Mouse (Mus musculus) forebrain, postnatal 0 days (tissue): ENCODE results near the gene Kiss1r. TPM values are rescaled to one million over a fixed set of nuclear protein-coding genes. Genes with fewer than 3 reads are reported as not detected.

Source experiments
- ATAC-seq: fragments of 200-750 bp; cut with Nextera tagmentation; 2 replicates; pipeline ENCODE4 v1.8.0; 2017; ENCODE audit warnings: mild to moderate bottlenecking, moderate library complexity
- DNase-seq: peaks from one replicate; pipeline ENCODE4 v3.0.0-alpha.2; 2015
- H3K27ac ChIP-seq: fragments of 300-500 bp; sonication (generic); 2 replicates; pipeline ENCODE4 v1.5.1; 2014; ENCODE audit warnings: low read depth, mild to moderate bottlenecking, antibody characterized with exemption, low read length, moderate library complexity, mixed read lengths
- H3K27me3 ChIP-seq: fragments of 300-500 bp; sonication (generic); 2 replicates; pipeline ENCODE4 v1.6.1; 2014; ENCODE audit warnings: mild to moderate bottlenecking, low read length, mixed read lengths; ENCODE audit not compliant: insufficient read depth
- H3K36me3 ChIP-seq: fragments of 300-500 bp; sonication (generic); 2 replicates; pipeline ENCODE4 v1.6.1; 2014; ENCODE audit warnings: mild to moderate bottlenecking, moderate library complexity; ENCODE audit not compliant: insufficient read depth
- H3K4me1 ChIP-seq: fragments of 300-500 bp; sonication (generic); 2 replicates; pipeline ENCODE4 v1.6.1; 2014; ENCODE audit warnings: antibody characterized with exemption; ENCODE audit not compliant: insufficient read depth
- H3K4me2 ChIP-seq: fragments of 300-500 bp; sonication (generic); 2 replicates; pipeline ENCODE4 v1.6.1; 2014; ENCODE audit warnings: low read depth, mild to moderate bottlenecking, moderate library complexity
- H3K4me3 ChIP-seq: fragments of 300-500 bp; sonication (generic); 2 replicates; pipeline ENCODE4 v1.5.1; 2014; ENCODE audit warnings: low read depth, low read length, mixed read lengths
- H3K9ac ChIP-seq: fragments of 300-500 bp; sonication (generic); 2 replicates; pipeline ENCODE4 v1.6.1; 2014; ENCODE audit warnings: mild to moderate bottlenecking
- H3K9me3 ChIP-seq: fragments of 300-500 bp; sonication (generic); 2 replicates; pipeline ENCODE4 v1.6.1; 2016; ENCODE audit warnings: low read length
- CTCF ChIP-seq: sonication (generic); IDR thresholded peaks from 2 replicates; pipeline ENCODE4 v1.5.1; 2016; ENCODE audit warnings: antibody characterized with exemption, control low read depth, low read depth
- WGBS: fragments of 180-500 bp; shearing (Covaris S2); extraction: QIAGEN DNeasy Blood & Tissue Kit; methylation state at CpG from one replicate; pipeline ENCODE4 v1.1.7; 2014; 5-methylcytosine and 5-hydroxymethylcytosine counted together
- polyA plus RNA-seq: library from polyadenylated mRNA; unstranded; fragments of >200 nt; fragmentation: Nextera tagmentation; extraction: Ambion mirVana; gene quantifications from 2 replicates; pipeline ENCODE4 v1.2.1, GENCODE M21; 2015
- total RNA-seq: library from RNA; depleted of rRNA; stranded (reverse); fragments of >200 nt; gene quantifications from 2 replicates; pipeline ENCODE4 v1.2.3, GENCODE M21; 2014

Gene Kiss1r
- total and polyA plus RNA-seq, 2 experiments from 2014 or later = 3.4 to 5.4 TPM

- H3K36me3 ChIP-seq = peaks cover 13% of the 10 kb centered on the region; the same call in 1 of the 2 replicates
Observed at GRCm38 (mm10) chr10:79934794-79935569, 18.2 kb downstream of the Kiss1r start.

GRCm38 (mm10) chr10:79936284-79936910 lies 19.6 kb downstream of the Kiss1r start:
- Histone ChIP-seq H3K4me1 (no peaks in the 10 kb centered on the region), H3K4me2 (no peak overlapping the region), H3K36me3 (peaks cover 8% of the 10 kb centered on the region; the same call in 1 of the 2 replicates), H3K9me3 (no peaks in the 10 kb centered on the region), H3K4me3 (no peak overlapping the region), H3K27ac (no peak overlapping the region), H3K9ac (no peak overlapping the region), H3K27me3 (no peaks in the 10 kb centered on the region)
- WGBS = 76% methylated on average over 10 of the region's 10 CpGs
- ATAC-seq (no peak), DNase-seq (no peak)
- TF ChIP-seq CTCF = no peak

More at GRCm38 (mm10) chr10:79934794-79935569, 18.2 kb downstream of the Kiss1r start:
- no peak overlapping the region for H3K4me2 ChIP-seq
- no peak overlapping the region for H3K27ac ChIP-seq
- no peak for DNase-seq
- H3K9ac ChIP-seq = no peak overlapping the region
- no peak overlapping the region for H3K4me3 ChIP-seq
- H3K9me3 ChIP-seq = no peaks in the 10 kb centered on the region
- no peaks in the 10 kb centered on the region for H3K27me3 ChIP-seq
- H3K4me1 ChIP-seq = no peaks in the 10 kb centered on the region
- WGBS = 82% methylated on average over 16 of the region's 16 CpGs
- ATAC-seq = no peak
- TF ChIP-seq CTCF = no peak

- H3K27ac ChIP-seq = no peak overlapping the region
- TF ChIP-seq CTCF = no peak
- DNase-seq (no peak), ATAC-seq (no peak)
- H3K4me2 ChIP-seq = 0 out of 2 replicates have a peak overlapping the region, but pooled peaks have one; percentile 19
- H3K9me3 ChIP-seq = no peaks in the 10 kb centered on the region
- no peak overlapping the region for H3K9ac ChIP-seq
- no peaks in the 10 kb centered on the region for H3K4me1 ChIP-seq
- no peaks in the 10 kb centered on the region for H3K27me3 ChIP-seq
- 36% methylated on average over 27 of the region's 27 CpGs for WGBS
- peaks cover 2% of the 10 kb centered on the region; the same call in 1 of the 2 replicates for H3K36me3 ChIP-seq
- no peak overlapping the region for H3K4me3 ChIP-seq
Observed at GRCm38 (mm10) chr10:79936911-79937441, 20.2 kb downstream of the Kiss1r start.

GRCm38 (mm10) chr10:79937775-79938526 lies 21.2 kb downstream of the Kiss1r start:
- no peaks in the 10 kb centered on the region for H3K27me3 ChIP-seq
- H3K4me1 ChIP-seq = no peaks in the 10 kb centered on the region
- no peaks in the 10 kb centered on the region for H3K9me3 ChIP-seq
- H3K4me3 ChIP-seq = no peak overlapping the region
- H3K27ac ChIP-seq = no peak overlapping the region
- no peak for TF ChIP-seq CTCF
- H3K4me2 ChIP-seq = no peak overlapping the region
- no peaks in the 10 kb centered on the region; the same call in 1 of the 2 replicates for H3K36me3 ChIP-seq
- ATAC-seq = no peak
- 71% methylated on average over 11 of the region's 11 CpGs for WGBS
- no peak overlapping the region for H3K9ac ChIP-seq
- DNase-seq = no peak

- H3K27ac ChIP-seq = no peak overlapping the region
- no peak overlapping the region for H3K9ac ChIP-seq
- H3K4me1 ChIP-seq = no peaks in the 10 kb centered on the region
- ATAC-seq = no peak
- H3K4me3 ChIP-seq = no peak overlapping the region
- 74% methylated on average over 7 of the region's 7 CpGs for WGBS
- no peak for TF ChIP-seq CTCF
- no peak overlapping the region for H3K4me2 ChIP-seq
- H3K9me3 ChIP-seq = no peaks in the 10 kb centered on the region
- no peaks in the 10 kb centered on the region for H3K36me3 ChIP-seq
- no peaks in the 10 kb centered on the region for H3K27me3 ChIP-seq
- no peak for DNase-seq
Observed at GRCm38 (mm10) chr10:79940749-79941148, 24.0 kb downstream of the Kiss1r start.

GRCm38 (mm10) chr10:79942988-79943387 lies 26.2 kb downstream of the Kiss1r start:
- TF ChIP-seq CTCF = no peak
- WGBS = 93% methylated on average over 1 of the region's 1 CpGs
- Histone ChIP-seq H3K36me3 (no peaks in the 10 kb centered on the region), H3K4me2 (no peak overlapping the region), H3K9me3 (no peaks in the 10 kb centered on the region), H3K4me3 (no peak overlapping the region), H3K4me1 (no peaks in the 10 kb centered on the region), H3K27ac (no peak overlapping the region), H3K9ac (no peak overlapping the region), H3K27me3 (no peaks in the 10 kb centered on the region)
- DNase-seq (no peak), ATAC-seq (no peak)
